Mouse (Mus musculus): ENCODE measurements around the gene Cdc26. TPM values are rescaled to one million over a fixed set of nuclear protein-coding genes. Genes with fewer than 3 reads are reported as not detected.

Cdc26 gene
- total RNA-seq, 2 experiments from 2014 or later, result 46.2 to 47.1 TPM

- intact Hi-C loops (cut with DNase I), result loop anchor here (5.0 kb wide), 2 partner anchors 46 to 64 kb away; partner anchors contain the start of genes Fkbp15, Slc31a1 and Wdr31
- peak; percentile 44 to 47 for DNase-seq (ENCODE audit: low spot score in 2 of 2)
These were observed 486 bp downstream of the Cdc26 start for GRCm38 (mm10) chr4:62407730-62408582.

DNA sequence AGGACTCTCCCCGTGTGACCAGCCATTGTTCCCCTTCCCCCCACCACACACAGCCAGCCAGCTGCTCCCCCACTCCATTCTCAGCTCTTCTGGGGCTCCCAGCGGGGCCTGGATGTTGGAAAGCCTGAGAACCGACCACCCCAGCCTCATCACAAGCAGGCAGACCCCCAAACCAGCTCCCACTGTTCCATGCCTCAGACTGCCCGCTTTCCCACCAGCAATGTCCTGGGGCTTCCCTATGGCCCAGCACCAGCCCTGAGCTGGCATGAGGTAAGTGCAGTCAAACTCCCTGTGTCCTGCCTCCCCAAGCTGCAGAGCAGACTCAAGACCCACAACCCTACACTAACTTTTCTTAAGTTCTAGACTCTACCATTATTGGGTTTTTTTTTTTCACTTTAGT is 2.3 kb downstream of the Cdc26 start:
- intact Hi-C loops (cut with DNase I), result loop anchor here (5.0 kb wide), 2 partner anchors 44 to 66 kb away; partner anchors contain the start of genes Fkbp15, Slc31a1 and Wdr31
- DNase-seq (ENCODE audit: low spot score in 2 of 2), result no peak

DNA sequence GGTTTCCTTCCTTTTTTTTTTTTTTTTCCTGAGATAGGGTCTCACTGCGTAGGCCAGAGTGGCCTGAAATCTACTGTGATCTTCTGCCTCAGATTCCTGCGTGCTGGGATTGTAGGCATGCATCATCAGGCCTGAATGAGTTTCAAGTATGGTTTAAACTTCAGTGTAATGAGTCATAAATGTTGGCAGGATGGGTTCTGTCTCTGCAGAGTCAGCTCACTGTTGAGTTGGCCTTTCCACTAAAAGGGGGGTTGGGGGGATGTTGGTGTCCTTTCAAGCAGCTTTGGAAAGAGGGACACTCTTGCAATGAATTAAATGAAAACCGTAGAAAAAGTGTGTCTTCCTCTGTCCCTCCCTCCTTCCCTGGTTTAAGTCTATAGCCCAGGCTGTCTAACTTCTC is 9.5 kb downstream of the Cdc26 start:
- peak in 1 of 2 experiments; percentile 17 for DNase-seq (ENCODE audit: low spot score in 2 of 2)
- intact Hi-C loops (cut with DNase I), result no loop called here

GRCm38 (mm10) chr4:62397616-62398365 is 10.7 kb downstream of the Cdc26 start:
- intact Hi-C loops (cut with DNase I), result no loop called here
- DNase-seq (ENCODE audit: low spot score in 2 of 2), result no peak

GRCm38 (mm10) chr4:62395806-62396205 is 12.6 kb downstream of the Cdc26 start:
- no peak for DNase-seq (ENCODE audit: low spot score in 2 of 2)
- intact Hi-C loops (cut with DNase I), result no loop called here

GRCm38 (mm10) chr4:62393459-62393858 is 15.0 kb downstream of the Cdc26 start:
- intact Hi-C loops (cut with DNase I), result no loop called here
- DNase-seq (ENCODE audit: low spot score in 2 of 2), result no peak

- DNase-seq (ENCODE audit: low spot score in 2 of 2), result no peak
- intact Hi-C loops (cut with DNase I), result no loop called here
These were observed 16.6 kb downstream of the Cdc26 start for GRCm38 (mm10) chr4:62391892-62392291.

DNA sequence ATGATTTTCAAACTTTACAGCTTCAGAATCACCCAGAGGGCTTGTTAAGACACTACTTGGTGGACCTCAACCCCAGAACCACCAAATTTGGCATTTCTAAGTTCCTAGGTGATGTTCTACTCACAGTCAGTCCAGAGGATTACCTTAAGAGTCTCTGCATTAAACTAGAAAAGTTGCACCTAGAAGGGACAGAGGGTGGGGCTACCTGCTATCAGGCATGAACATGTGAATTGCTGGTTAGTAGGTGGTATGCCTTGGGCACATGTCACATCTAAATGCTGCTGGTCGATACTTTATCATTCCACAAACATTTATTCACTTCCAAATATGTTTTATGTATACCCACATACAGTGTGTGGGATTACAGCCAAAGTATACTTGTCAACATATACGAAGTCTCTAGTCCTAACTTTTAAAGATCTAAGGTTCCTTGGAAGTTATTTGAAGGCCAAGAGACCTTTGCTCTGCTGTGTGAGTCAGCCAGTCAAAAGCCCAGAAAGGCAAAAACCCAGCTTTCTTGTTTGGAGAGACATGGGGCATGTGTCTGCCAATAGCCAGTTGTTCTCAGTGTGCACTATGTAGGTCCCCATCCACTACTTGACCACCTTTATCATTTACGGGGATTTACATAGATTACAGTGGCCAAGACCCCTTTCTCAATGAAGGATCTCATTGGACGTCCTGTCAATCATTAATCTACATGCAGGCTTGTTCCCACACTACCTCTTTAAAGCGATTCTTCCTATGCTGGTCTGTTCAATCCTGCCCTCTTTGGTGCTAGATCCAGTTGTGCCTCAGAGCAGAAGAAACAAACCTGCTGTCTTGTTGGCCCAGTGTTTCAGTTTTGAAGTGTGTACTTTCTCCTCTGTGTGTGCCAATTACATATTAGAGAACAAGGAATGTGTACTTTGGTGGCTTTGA is 18.6 kb downstream of the Cdc26 start:
- intact Hi-C loops (cut with DNase I), result no loop called here
- no peak for DNase-seq (ENCODE audit: low spot score in 2 of 2)

- intact Hi-C loops (cut with DNase I), result no loop called here
- no peak for DNase-seq (ENCODE audit: low spot score in 2 of 2)
These were observed 23.0 kb downstream of the Cdc26 start for GRCm38 (mm10) chr4:62385439-62385838.

- no peak for DNase-seq (ENCODE audit: low spot score in 2 of 2)
- intact Hi-C loops (cut with DNase I), result no loop called here
These were observed 24.3 kb downstream of the Cdc26 start for GRCm38 (mm10) chr4:62384159-62384558.

DNA sequence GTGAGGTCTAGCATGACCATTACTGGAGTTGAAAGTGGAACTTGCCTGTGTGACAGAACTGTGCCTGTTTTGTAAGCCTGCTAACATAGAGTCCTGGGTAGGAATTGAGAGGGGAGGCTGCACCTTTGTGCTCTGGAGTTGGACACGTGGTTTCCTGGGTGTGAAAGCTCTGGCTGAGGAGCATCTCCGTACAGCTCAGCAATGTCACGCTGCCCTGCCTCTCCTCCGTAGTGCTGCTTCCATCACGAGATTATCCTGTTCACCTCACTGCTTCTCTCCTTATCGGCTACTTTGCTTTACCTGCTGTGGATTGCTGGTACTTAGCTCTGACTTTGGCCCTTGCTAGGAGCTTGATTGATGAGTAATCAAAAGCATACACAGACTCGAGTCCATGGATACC is 24.7 kb downstream of the Cdc26 start:
- intact Hi-C loops (cut with DNase I), result no loop called here
- no peak for DNase-seq (ENCODE audit: low spot score in 2 of 2)

GRCm38 (mm10) chr4:62383207-62383606 is 25.2 kb downstream of the Cdc26 start:
- intact Hi-C loops (cut with DNase I), result no loop called here
- DNase-seq (ENCODE audit: low spot score in 2 of 2), result no peak

GRCm38 (mm10) chr4:62379724-62380381 is 28.6 kb downstream of the Cdc26 start:
- intact Hi-C loops (cut with DNase I), result no loop called here
- no peak for DNase-seq (ENCODE audit: low spot score in 2 of 2)

GRCm38 (mm10) chr4:62376123-62376522 is 32.3 kb downstream of the Cdc26 start:
- intact Hi-C loops (cut with DNase I), result no loop called here
- no peak for DNase-seq (ENCODE audit: low spot score in 2 of 2)

GRCm38 (mm10) chr4:62374342-62374741 is 34.1 kb downstream of the Cdc26 start:
- no peak for DNase-seq (ENCODE audit: low spot score in 2 of 2)
- intact Hi-C loops (cut with DNase I), result no loop called here

- intact Hi-C loops (cut with DNase I), result no loop called here
- no peak for DNase-seq (ENCODE audit: low spot score in 2 of 2)
These were observed 34.8 kb downstream of the Cdc26 start for GRCm38 (mm10) chr4:62373668-62374067.

DNA sequence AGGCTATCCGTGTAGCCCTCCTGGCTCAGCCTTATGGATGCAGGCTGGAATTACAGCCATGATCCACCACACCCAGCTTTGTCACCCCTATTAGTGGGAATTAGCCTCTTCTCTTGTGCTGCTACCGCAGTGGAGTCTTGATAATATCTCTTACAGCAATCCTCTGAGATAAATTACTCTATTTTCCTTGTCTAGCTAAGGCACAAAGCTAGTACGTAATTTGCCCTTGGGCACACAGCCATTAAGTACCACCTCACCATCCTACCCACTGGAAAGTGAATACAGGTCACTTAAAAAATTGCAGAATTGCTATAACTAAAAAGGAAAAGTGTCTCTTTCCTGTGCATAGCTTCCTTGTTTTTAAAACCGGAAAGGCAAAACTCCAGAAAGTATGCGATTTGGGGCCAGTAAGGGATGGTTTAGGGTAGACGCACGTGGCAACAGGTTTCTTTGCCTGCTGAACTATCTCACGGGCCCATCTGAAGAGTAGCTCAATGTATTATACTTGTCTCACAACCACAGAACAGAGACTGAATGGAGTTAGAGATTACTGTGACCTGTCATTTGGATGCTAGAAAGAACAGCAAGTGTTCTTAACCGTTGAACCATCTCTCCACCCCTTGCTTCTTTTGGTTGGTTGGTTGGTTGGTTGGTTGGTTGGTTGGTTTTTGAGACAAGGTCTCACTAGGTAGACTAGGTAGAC is 35.5 kb downstream of the Cdc26 start:
- intact Hi-C loops (cut with DNase I), result no loop called here
- no peak for DNase-seq (ENCODE audit: low spot score in 2 of 2)

DNA sequence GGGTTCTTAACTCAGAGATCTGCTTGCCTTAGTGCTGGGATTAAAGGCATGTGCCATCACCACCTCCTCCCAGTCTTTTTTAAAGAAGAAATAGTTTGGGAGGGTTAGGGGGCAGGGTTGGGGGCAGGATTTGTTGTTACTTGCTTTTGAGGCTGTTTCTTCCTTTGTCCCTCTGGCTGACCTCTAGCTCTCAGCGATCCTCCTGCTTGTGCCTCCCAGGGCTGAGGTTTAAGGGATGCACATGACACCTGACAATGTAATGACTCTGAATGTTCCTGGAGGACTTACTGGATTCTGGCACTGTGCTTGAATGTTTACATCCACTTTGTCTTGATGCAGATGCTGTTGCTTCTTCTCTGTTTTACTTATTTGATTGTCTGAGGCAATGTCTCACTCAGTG is 36.0 kb downstream of the Cdc26 start:
- no peak for DNase-seq (ENCODE audit: low spot score in 2 of 2)
- intact Hi-C loops (cut with DNase I), result no loop called here
